Mouse (Mus musculus): Measurements from ENCODE around the gene Slc9a8.

The Slc9a8 gene

GRCm38 (mm10) chr2:167483081-167483826, 61.7 kb downstream of the Slc9a8 start:
- DNase-seq (ENCODE audit: low spot score in 2 of 2) = no peak

- DNase-seq (ENCODE audit: low spot score in 2 of 2) = no peak
These were observed 62.4 kb downstream of the Slc9a8 start for GRCm38 (mm10) chr2:167483827-167484410.

- DNase-seq (ENCODE audit: low spot score in 2 of 2) = no peak
These were observed 63.4 kb downstream of the Slc9a8 start for GRCm38 (mm10) chr2:167484932-167485331.

GRCm38 (mm10) chr2:167485501-167486377, 64.2 kb downstream of the Slc9a8 start:
- no peak for DNase-seq (ENCODE audit: low spot score in 2 of 2)

- DNase-seq (ENCODE audit: low spot score in 2 of 2) = no peak
These were observed 65.1 kb downstream of the Slc9a8 start for GRCm38 (mm10) chr2:167486573-167486972.

- no peak for DNase-seq (ENCODE audit: low spot score in 2 of 2)
These were observed 66.0 kb downstream of the Slc9a8 start for GRCm38 (mm10) chr2:167487551-167487950.

GRCm38 (mm10) chr2:167487994-167488393, 66.5 kb downstream of the Slc9a8 start:
- no peak for DNase-seq (ENCODE audit: low spot score in 2 of 2)

- no peak for DNase-seq (ENCODE audit: low spot score in 2 of 2)
These were observed 69.5 kb downstream of the Slc9a8 start for GRCm38 (mm10) chr2:167490813-167491525.

GRCm38 (mm10) chr2:167491757-167492708, 70.5 kb downstream of the Slc9a8 start, which contains the start of gene Rnf114:
Gene Rnf114 (plus strand): TSS chr2:167492645.
- no peak for DNase-seq (ENCODE audit: low spot score in 2 of 2)

GRCm38 (mm10) chr2:167492713-167493636, 71.5 kb downstream of the Slc9a8 start, which contains the start of gene Spata2:
Gene Spata2 (minus strand): TSS chr2:167492887.
- DNase-seq (ENCODE audit: low spot score in 2 of 2) = peak; percentile 90 to 94

GRCm38 (mm10) chr2:167496437-167496836, 74.9 kb downstream of the Slc9a8 start:
- no peak for DNase-seq (ENCODE audit: low spot score in 2 of 2)

GRCm38 (mm10) chr2:167497272-167497671, 75.8 kb downstream of the Slc9a8 start:
- no peak for DNase-seq (ENCODE audit: low spot score in 2 of 2)

- no peak for DNase-seq (ENCODE audit: low spot score in 2 of 2)
These were observed 81.2 kb downstream of the Slc9a8 start for GRCm38 (mm10) chr2:167502554-167503252.

GRCm38 (mm10) chr2:167503253-167503895, 81.9 kb downstream of the Slc9a8 start:
- peak; percentile 76 to 85 for DNase-seq (ENCODE audit: low spot score in 2 of 2)

- peak in 1 of 2 experiments; percentile 63 for DNase-seq (ENCODE audit: low spot score in 2 of 2)
These were observed 82.4 kb downstream of the Slc9a8 start for GRCm38 (mm10) chr2:167503896-167504349.

GRCm38 (mm10) chr2:167505127-167505526, 83.6 kb downstream of the Slc9a8 start:
- DNase-seq (ENCODE audit: low spot score in 2 of 2) = no peak

- no peak for DNase-seq (ENCODE audit: low spot score in 2 of 2)
These were observed 85.2 kb downstream of the Slc9a8 start for GRCm38 (mm10) chr2:167506546-167507260.

All from urinary bladder, adult 18-20 months (tissue).